Mouse (Mus musculus) heart, adult 2 months (tissue): Measurements from ENCODE around the gene Ppp2ca. TPM values are rescaled to one million over a fixed set of nuclear protein-coding genes. Genes with fewer than 3 reads are reported as not detected.
"Not testable (repeated sequence)": the region's sequence is repeated elsewhere in the genome, so short reads cannot be mapped to it uniquely, and the experiment has no call there.

Experiments
- DNase-seq, 2 experiments: peaks; one replicate each; pipeline ENCODE4 v3.0.0; 2021
- H3K27ac ChIP-seq: fragments of 200-600 bp; 2 replicates; pipeline ENCODE4 v1.8.1; 2022
- H3K27me3 ChIP-seq: fragments of 200-500 bp; 2 replicates; pipeline ENCODE4 v1.6.1; 2012; ENCODE audit warnings: mild to moderate bottlenecking, low read length, inconsistent platforms, mixed read lengths; ENCODE audit not compliant: control insufficient read depth, insufficient read depth
- H3K36me3 ChIP-seq: fragments of 200-500 bp; 2 replicates; pipeline ENCODE4 v1.6.1; 2012; ENCODE audit warnings: low read length, inconsistent platforms; ENCODE audit not compliant: control insufficient read depth, insufficient read depth
- H3K4me1 ChIP-seq: fragments of 200-500 bp; 2 replicates; pipeline ENCODE4 v1.6.1; 2011; ENCODE audit warnings: low read length; ENCODE audit not compliant: control insufficient read depth, insufficient read depth
- H3K4me3 ChIP-seq: fragments of 200-600 bp; 2 replicates; pipeline ENCODE4 v1.8.1; 2022
- H3K79me2 ChIP-seq: fragments of 200-500 bp; replicated peaks from 2 replicates; pipeline ENCODE4 v1.6.1; 2012; ENCODE audit warnings: mild to moderate bottlenecking, inconsistent platforms, low read length, moderate library complexity, mixed read lengths; ENCODE audit not compliant: control insufficient read depth, insufficient read depth
- H3K9ac ChIP-seq: fragments of 200-500 bp; 2 replicates; pipeline ENCODE4 v1.6.1; 2012; ENCODE audit warnings: low read depth, mild to moderate bottlenecking, control low read depth, inconsistent platforms, low read length, mixed read lengths
- CTCF ChIP-seq: fragments of 200-600 bp; IDR thresholded peaks from 2 replicates; pipeline ENCODE4 v1.8.1; 2022; ENCODE audit warnings: antibody characterized with exemption, mild to moderate bottlenecking, moderate library complexity
- EP300 ChIP-seq: fragments of 200-500 bp; IDR thresholded peaks from 2 replicates; pipeline ENCODE4 v1.6.1; 2011; ENCODE audit warnings: low read depth, low read length, control low read depth; ENCODE audit not compliant: insufficient read depth
- POLR2A ChIP-seq: fragments of 200-500 bp; IDR thresholded peaks from 2 replicates; pipeline ENCODE4 v1.6.1; 2011; ENCODE audit warnings: mild to moderate bottlenecking, low read depth, low read length, control low read depth; ENCODE audit not compliant: insufficient read depth
- WGBS: fragments of 180-500 bp; shearing (Covaris S2); methylation state at CpG from one replicate; pipeline ENCODE4 v1.1.7; 2018; 5-methylcytosine and 5-hydroxymethylcytosine counted together
- intact Hi-C: fragments of 180-260 bp; cut with DNase I; formaldehyde crosslinking; loops from one replicate; pipeline ENCODE4 v1.15.1; 2025
- polyA plus RNA-seq: library from polyadenylated mRNA; depleted of rRNA; stranded (reverse); fragments of >200 nt; gene quantifications from 2 replicates; pipeline ENCODE4 v1.2.3, GENCODE M21; 2012
- total RNA-seq, 2 experiments: library from RNA; stranded (reverse); gene quantifications; 2 replicates each; pipeline ENCODE4 v1.2.3; 2021

The Ppp2ca gene
- total and polyA plus RNA-seq, 3 experiments: 31.0 to 58.0 (median 52.7) TPM

DNA sequence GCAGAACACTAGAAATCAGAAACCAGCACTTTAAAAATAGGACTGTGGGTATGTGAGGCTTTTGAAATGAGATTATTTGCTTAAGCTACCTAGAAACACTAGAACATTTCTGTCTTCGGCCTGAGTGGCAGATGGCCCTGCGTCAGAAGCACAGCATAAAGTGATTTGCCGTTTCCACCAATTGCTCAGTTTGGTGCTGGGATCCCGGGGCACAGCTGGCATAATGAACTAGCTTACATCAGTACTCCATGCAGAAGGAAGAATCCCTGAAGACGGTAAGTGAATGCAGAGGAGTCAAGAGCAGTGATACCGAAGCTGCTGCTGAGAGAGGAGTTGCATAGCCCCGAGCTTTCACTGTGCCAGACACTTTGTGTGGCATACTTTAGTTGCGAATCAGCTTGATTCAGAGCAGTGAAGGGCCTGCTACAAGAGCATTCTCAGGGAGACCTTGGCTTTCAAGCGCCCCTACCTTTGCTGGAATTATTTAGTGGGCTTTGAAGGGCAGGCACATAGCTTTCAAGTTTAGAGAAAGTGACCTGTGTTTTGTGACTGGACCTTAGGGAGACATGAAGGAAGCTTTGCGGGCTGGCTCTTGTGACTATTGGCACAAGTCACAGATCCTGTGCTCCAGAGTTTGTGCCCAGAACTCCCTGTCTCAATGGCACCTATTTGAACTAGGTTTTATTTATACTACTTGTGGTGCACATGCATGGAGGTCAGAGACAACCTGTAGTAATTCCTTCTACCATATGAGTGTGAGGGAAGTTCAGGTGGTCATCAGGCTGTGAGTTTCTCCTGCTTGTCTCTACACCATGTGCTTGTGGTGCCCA lies 31.4 kb downstream of the Ppp2ca start:
- peak overlapping the region; percentile 64 for H3K27ac ChIP-seq
- WGBS: 50% methylated on average over 10 of the region's 10 CpGs
- peak in 1 of 2 experiments; percentile 31 for DNase-seq
- H3K9ac ChIP-seq: peak overlapping the region; percentile 19
- TF ChIP-seq EP300 (no peak), POLR2A (no peak), CTCF (no peak)
- intact Hi-C loops: loop anchor here (5.0 kb wide), 1 partner anchor 63 kb away; no protein-coding TSS in a partner anchor
- no peak overlapping the region for H3K4me3 ChIP-seq
- H3K36me3 ChIP-seq: no peaks in the 10 kb centered on the region
- H3K27me3 ChIP-seq: no peaks in the 10 kb centered on the region
- H3K4me1 ChIP-seq: no peaks in the 10 kb centered on the region
- no peaks in the 10 kb centered on the region for H3K79me2 ChIP-seq

DNA sequence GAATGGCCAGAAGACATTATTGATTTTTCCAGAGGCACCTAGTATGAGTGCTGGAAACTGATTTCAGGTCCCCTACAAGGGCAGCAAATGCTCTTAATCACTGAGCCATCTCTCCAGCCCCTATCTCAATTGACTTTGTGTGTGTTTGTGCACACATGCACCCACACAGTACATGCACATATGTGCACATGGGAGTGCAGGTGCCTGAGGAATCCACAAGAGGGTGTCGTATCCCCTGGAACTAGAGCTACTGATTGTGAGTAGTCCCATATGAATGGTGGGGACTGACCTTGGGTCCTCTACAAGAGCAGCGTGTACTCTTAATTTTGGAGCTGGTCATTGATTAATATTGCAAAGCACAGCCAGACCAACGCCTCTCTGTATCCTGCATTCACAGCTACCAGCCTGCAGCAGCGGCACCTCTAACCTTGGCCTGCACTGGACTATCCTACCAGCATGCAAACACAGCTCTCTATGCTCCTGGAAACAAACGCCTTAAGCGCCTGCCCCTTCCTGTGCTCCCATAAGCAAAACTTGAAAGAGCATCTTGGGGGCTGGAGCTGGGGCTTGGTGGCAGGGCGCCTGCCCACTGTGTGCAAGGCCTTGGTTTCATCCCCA lies 32.1 kb downstream of the Ppp2ca start:
- H3K27ac ChIP-seq: peak overlapping the region; percentile 23; the same call in 1 of the 2 replicates
- H3K27me3 ChIP-seq: no peaks in the 10 kb centered on the region
- no peak for DNase-seq
- WGBS: 77% methylated on average over 7 of the region's 7 CpGs
- H3K4me1 ChIP-seq: no peaks in the 10 kb centered on the region
- no peaks in the 10 kb centered on the region for H3K36me3 ChIP-seq
- H3K79me2 ChIP-seq: no peaks in the 10 kb centered on the region
- TF ChIP-seq CTCF (peak; percentile 47), EP300 (no peak)
- no peak overlapping the region for H3K4me3 ChIP-seq
- no peak overlapping the region for H3K9ac ChIP-seq
- intact Hi-C loops: no loop called here

DNA sequence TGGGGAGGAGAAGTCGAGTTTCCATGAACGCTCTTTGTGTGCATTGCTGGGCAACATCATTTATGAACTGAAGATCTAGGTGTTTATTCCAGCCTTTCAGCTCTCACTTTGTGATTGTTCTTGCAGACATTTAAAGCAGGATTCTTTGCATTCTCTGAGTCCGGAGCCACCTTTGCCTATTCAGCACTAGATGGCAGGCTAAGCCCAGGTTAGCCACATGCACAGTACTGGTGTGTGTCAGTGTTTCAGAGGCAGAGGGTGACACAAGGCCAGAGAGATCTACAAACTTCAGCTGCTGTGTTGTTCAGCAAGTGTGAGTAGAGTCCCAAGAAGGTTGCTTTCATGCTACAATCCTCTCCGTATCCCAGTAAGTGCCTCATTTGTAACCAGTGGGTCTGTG lies 45.2 kb downstream of the Ppp2ca start:
- 28% methylated on average over 4 of the region's 4 CpGs for WGBS
- TF ChIP-seq EP300 (0 out of 2 replicates have a peak, but pooled peaks have one; percentile 55), CTCF (peak; percentile 74)
- H3K27ac ChIP-seq, H3K4me1 ChIP-seq, H3K4me3 ChIP-seq, H3K27me3 ChIP-seq, H3K36me3 ChIP-seq, H3K9ac ChIP-seq, H3K79me2 ChIP-seq: not testable (repeated sequence)
- DNase-seq: peak in 1 of 2 experiments; percentile 28
- intact Hi-C loops: loop anchor here (10.0 kb wide), 1 partner anchor 201 kb away; no protein-coding TSS in a partner anchor

DNA sequence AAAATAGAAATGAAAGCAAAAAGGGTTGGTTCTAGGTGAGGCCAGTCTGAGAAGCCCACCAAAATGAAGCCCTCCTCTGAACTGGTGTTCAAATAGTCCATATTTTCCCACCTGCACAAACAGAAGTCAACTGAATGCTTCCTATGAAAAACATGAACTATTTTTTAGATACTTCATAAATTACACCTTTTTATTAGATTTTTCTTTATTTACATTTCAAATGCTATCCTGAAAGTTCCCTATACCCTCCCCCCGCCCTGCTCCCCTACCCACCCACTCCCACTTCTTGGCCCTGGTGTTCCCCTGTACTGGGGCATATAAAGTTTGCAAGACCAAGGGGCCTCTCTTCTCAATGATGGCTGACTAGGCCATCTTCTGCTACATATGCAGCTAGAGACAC lies 46.9 kb downstream of the Ppp2ca start, which contains the start of gene Olfr1373:
TSS of gene Olfr1373 (minus strand) at position 101 of the 400 bp plus-strand sequence.
- not testable (repeated sequence) for H3K4me1 ChIP-seq, H3K9ac ChIP-seq, H3K4me3 ChIP-seq, H3K27ac ChIP-seq, H3K27me3 ChIP-seq, DNase-seq, H3K79me2 ChIP-seq, H3K36me3 ChIP-seq
- WGBS: 88% methylated on average over 1 of the region's 1 CpGs
- intact Hi-C loops: loop anchor here (10.0 kb wide), 1 partner anchor 199 kb away; no protein-coding TSS in a partner anchor

DNA sequence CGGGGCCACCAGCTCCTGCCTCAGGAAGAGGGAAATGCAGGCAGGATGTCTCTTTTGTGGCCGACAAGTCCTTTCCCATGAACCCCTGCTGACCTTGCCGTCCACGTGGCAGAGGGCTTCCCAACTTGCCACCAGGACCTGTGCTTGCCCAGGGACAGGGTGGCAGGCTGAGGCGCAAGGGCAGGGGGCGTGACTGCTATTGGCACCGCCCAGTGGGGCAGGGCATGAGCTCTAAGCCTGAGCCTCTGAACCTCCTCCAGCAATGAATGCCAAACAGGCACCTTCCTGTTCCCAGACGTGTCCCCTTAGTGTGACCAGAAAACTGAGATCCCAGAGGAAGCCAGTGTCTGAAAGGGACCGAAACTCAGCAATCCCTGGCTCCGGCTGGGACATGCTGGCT lies 65.4 kb downstream of the Ppp2ca start:
- H3K4me1 ChIP-seq: 0 out of 2 replicates have a peak, but pooled peaks cover 1% of the 10 kb centered on the region
- no peaks in the 10 kb centered on the region for H3K36me3 ChIP-seq
- intact Hi-C loops: no loop called here
- H3K4me3 ChIP-seq: peak overlapping the region; percentile 14; the same call in 1 of the 2 replicates
- peak; percentile 69 to 76 for DNase-seq
- 0 out of 2 replicates have a peak, but pooled peaks cover 1% of the 10 kb centered on the region for H3K27me3 ChIP-seq
- H3K79me2 ChIP-seq: no peaks in the 10 kb centered on the region
- TF ChIP-seq POLR2A (no peak), EP300 (no peak), CTCF (no peak)
- H3K27ac ChIP-seq: no peak overlapping the region
- 19% methylated on average over 10 of the region's 10 CpGs for WGBS
- H3K9ac ChIP-seq: no peak overlapping the region

DNA sequence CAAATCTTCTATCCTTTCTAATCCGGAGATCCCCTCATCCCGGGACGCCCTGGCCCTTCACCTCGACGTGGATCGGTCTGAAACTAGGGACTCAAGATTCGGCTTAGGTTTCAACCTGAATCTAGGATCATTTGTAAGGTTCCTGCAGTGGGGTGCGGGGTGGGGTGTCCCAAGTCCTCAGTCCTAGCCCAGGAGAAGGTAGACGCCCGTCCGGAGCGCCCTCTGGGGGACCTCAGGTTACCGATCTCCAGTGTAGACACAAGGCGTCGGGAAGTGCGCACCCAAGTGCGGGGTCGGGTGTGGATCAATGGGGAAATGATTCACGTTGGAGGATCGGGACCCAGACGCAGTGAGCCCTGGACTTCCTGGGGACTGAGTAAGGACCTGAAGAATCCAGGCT lies 68.6 kb downstream of the Ppp2ca start:
- H3K4me1 ChIP-seq: 0 out of 2 replicates have a peak, but pooled peaks cover 1% of the 10 kb centered on the region
- H3K27me3 ChIP-seq: 0 out of 2 replicates have a peak, but pooled peaks cover 1% of the 10 kb centered on the region
- no peaks in the 10 kb centered on the region for H3K36me3 ChIP-seq
- peak; percentile 48 to 57 for DNase-seq
- no peak overlapping the region for H3K4me3 ChIP-seq
- TF ChIP-seq POLR2A (no peak), CTCF (peak; percentile 45)
- no peaks in the 10 kb centered on the region for H3K79me2 ChIP-seq
- no peak overlapping the region for H3K27ac ChIP-seq
- intact Hi-C loops: no loop called here
- no peak overlapping the region for H3K9ac ChIP-seq
- WGBS: 1% methylated on average over 21 of the region's 21 CpGs

DNA sequence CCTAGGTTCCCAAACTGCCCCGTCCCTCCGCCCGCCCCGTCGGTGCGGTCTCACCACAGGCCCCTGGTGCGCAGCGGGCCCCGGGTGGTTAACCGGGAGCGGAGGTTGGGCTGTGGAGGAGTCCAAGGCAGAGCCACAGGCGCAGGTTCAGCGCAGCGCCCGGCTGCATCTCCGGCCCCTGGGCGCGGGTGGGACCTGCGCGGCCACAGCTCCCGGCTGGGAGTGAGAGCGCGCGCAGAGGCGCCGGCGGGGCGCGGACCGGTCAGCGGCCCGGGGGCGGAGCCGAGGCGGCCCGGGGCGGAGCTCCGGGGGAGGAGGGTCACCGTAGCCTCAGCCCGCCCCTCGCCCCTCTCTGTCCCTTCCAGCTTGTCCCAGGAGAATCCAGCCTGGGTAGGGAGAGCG lies 69.4 kb downstream of the Ppp2ca start:
- DNase-seq: peak; percentile 41 to 55
- Histone ChIP-seq H3K27ac (0 out of 2 replicates have a peak overlapping the region, but pooled peaks have one; percentile 33), H3K9ac (peak overlapping the region; percentile 33; the same call in 1 of the 2 replicates), H3K4me3 (peak overlapping the region; percentile 54)
- H3K36me3 ChIP-seq, H3K79me2 ChIP-seq, intact Hi-C loops, H3K27me3 ChIP-seq, H3K4me1 ChIP-seq: not testable (repeated sequence)
- 2% methylated on average over 34 of the region's 42 CpGs for WGBS
